Mouse (Mus musculus) stomach, postnatal 0 days (tissue): ENCODE data around the gene Mical2.

ENCODE experiments used
- CTCF ChIP-seq: IDR thresholded peaks from 2 replicates; pipeline ENCODE4 v1.5.1; 2016; ENCODE audit warnings: antibody characterized with exemption, low read depth, mild to moderate bottlenecking, moderate library complexity
- EP300 ChIP-seq: optimal IDR thresholded peaks from 2 replicates; pipeline ENCODE3; 2016; ENCODE audit warnings: antibody characterized with exemption

GRCm38 (mm10) chr7:112359594-112359993 is 133.9 kb downstream of the Mical2 start:
- no peak for TF ChIP-seq CTCF
- no peak for TF ChIP-seq EP300
